Mouse (Mus musculus): ENCODE results near the gene Tmem175. TPM values are rescaled to one million over a fixed set of nuclear protein-coding genes. Genes with fewer than 3 reads are reported as not detected.

The Tmem175 gene
- polyA plus RNA-seq, 1 experiment from 2014 or later = 7.3 TPM

DNA sequence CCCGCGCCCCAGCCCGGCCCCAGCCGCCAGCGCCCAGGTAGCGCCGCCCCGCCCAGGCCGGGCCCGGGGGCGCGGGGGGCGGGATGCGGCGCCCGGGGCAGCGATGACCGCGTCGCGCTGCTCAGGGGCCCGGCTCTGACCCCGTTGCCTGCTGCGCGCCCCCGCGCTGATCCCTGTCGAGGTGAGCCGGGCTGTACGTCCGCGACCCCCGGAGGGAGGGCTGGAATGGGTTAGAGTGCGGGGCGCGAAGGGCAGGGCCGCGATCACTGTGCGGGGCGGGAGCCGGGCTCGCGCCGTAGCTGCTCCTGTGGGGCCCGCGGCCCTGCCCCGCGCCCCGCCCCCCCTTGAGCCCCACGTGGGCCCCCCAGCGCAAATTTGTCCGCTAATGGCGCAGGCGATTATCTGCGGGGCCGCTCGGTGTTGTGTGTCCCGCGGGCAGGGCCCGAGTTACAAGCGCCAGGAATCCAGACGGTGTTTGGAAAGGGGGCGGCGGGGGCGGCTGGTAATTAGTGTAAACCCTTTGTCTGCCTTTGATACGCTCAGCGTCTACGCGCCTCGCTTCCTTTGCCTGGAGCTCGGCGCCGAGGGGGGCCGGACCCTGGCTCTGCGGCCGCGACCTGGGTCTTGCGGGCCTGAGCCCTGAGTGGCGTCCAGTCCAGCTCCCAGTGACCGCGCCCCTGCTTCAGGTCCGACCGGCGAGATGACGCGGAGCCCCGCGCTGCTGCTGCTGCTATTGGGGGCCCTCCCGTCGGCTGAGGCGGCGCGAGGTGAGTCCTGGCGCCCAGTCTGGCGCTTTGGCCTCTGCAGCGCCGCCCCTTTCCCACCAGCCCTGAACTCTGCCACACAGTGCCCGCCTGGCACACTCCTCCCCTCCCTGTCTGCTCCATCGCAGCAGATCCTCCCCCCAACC lies 65.0 kb downstream of the Tmem175 start:
- Histone ChIP-seq H3K36me3 (replicated peaks; ENCODE audit: insufficient read depth, low read length) (no peaks in the 10 kb centered on the region), H3K4me3 (ENCODE audit: low read depth, low read length) (peak overlapping the region; percentile 78), H3K27ac (ENCODE audit: low read depth) (peak overlapping the region; percentile 39; the same call in 1 of the 2 replicates), H3K4me1 (ENCODE audit: insufficient read depth) (peaks cover 19% of the 10 kb centered on the region), H3K9ac (replicated peaks) (peak overlapping the region; percentile 78), H3K27me3 (ENCODE audit: insufficient read depth, low read length) (0 out of 2 replicates have a peak, but pooled peaks cover 3% of the 10 kb centered on the region), H3K9me3 (ENCODE audit: low read length) (no peaks in the 10 kb centered on the region), H3K4me2 (ENCODE audit: low read depth, low read length) (peak overlapping the region; percentile 100)
- DNase-seq (peak; percentile 50), ATAC-seq (peak; percentile 48)
- WGBS (ENCODE audit: insufficient replicate concordance) = under 1% methylated on average over 88 of the region's 99 CpGs
- TF ChIP-seq CTCF (IDR thresholded peaks at IDR 0.05; ENCODE audit: low read depth) (no peak), EP300 (IDR thresholded peaks at IDR 0.05; ENCODE audit: low read depth) (no peak)

DNA sequence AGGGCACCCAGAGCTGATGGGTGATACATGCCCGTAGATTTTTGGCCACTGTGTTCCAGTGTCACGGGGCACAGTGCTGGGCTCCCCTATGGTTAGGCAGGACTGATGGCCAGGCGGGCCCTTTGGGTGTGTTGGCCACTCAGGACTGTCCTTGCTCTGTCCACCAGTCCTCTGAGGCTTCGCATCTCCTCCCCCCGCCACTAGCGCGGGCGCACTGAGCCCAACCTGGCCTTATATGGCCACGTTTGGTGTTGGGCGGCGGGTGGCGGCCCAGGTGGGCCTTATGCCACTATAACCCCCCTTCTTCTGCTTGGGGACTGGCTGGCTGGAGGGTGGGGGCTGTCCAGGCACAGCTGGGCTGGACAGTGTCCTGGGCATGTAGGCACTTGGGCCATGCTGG lies 66.3 kb downstream of the Tmem175 start:
- Histone ChIP-seq H3K4me2 (ENCODE audit: low read depth, low read length) (no peak overlapping the region), H3K9me3 (ENCODE audit: low read length) (no peaks in the 10 kb centered on the region), H3K4me1 (ENCODE audit: insufficient read depth) (peaks cover 22% of the 10 kb centered on the region), H3K9ac (replicated peaks) (no peak overlapping the region), H3K36me3 (replicated peaks; ENCODE audit: insufficient read depth, low read length) (no peaks in the 10 kb centered on the region), H3K27me3 (ENCODE audit: insufficient read depth, low read length) (0 out of 2 replicates have a peak, but pooled peaks cover 3% of the 10 kb centered on the region), H3K27ac (ENCODE audit: low read depth) (no peak overlapping the region), H3K4me3 (ENCODE audit: low read depth, low read length) (no peak overlapping the region)
- TF ChIP-seq CTCF (IDR thresholded peaks at IDR 0.05; ENCODE audit: low read depth) (no peak), EP300 (IDR thresholded peaks at IDR 0.05; ENCODE audit: low read depth) (no peak)
- 91% methylated on average over 12 of the region's 12 CpGs for WGBS (ENCODE audit: insufficient replicate concordance)
- ATAC-seq = no peak
- DNase-seq = no peak

DNA sequence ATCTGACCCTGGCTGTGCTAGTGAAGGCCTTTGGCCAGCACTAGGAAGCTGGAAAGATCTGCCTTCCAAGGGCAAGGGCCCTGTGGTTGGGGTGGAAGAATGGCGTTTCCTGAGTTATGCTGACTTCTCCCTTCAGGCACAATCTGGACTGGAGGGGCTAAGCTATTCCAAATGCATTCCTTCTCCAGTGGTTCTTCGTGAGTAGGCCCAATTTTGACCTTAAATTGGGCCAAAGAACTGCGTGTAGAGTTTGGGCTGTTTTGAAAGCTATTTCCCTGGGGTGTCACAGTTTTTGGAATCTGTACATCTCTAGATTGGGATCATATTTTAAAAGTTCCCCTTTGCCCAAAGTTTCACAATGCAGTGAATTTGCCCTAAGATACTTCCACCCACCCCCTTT lies 67.0 kb downstream of the Tmem175 start:
- Histone ChIP-seq H3K9me3 (ENCODE audit: low read length) (no peaks in the 10 kb centered on the region), H3K4me2 (ENCODE audit: low read depth, low read length) (no peak overlapping the region), H3K27me3 (ENCODE audit: insufficient read depth, low read length) (0 out of 2 replicates have a peak, but pooled peaks cover 3% of the 10 kb centered on the region), H3K27ac (ENCODE audit: low read depth) (no peak overlapping the region), H3K4me3 (ENCODE audit: low read depth, low read length) (no peak overlapping the region), H3K4me1 (ENCODE audit: insufficient read depth) (peaks cover 22% of the 10 kb centered on the region), H3K36me3 (replicated peaks; ENCODE audit: insufficient read depth, low read length) (no peaks in the 10 kb centered on the region), H3K9ac (replicated peaks) (no peak overlapping the region)
- DNase-seq (no peak), ATAC-seq (no peak)
- no peak for TF ChIP-seq CTCF (IDR thresholded peaks at IDR 0.05; ENCODE audit: low read depth)
- TF ChIP-seq EP300 (IDR thresholded peaks at IDR 0.05; ENCODE audit: low read depth) = no peak
- 81% methylated on average over 3 of the region's 3 CpGs for WGBS (ENCODE audit: insufficient replicate concordance)

DNA sequence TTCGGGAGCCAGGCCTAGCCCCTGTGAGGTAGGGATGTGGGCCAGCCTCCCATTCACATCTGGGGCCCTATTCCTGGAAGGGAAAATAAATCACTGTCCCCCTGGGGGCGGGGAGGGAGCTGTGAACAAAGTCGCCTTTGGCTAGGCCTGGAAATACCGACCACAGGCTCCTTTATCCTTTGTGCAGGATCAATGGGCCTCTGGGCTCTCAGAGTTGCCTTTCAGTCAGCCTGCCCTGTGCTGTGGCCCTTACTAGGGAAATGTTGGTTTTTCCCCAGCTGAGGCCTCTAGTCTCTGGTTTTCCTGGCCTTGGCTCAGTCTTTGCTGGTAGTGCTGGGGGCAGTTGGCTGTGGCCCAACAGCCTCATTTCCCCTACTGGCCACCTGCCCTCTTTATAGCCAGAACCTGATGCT lies 67.8 kb downstream of the Tmem175 start:
- Histone ChIP-seq H3K4me1 (ENCODE audit: insufficient read depth) (peaks cover 16% of the 10 kb centered on the region), H3K27ac (ENCODE audit: low read depth) (no peak overlapping the region)
- TF ChIP-seq EP300 (IDR thresholded peaks at IDR 0.05; ENCODE audit: low read depth) (no peak), CTCF (IDR thresholded peaks at IDR 0.05; ENCODE audit: low read depth) (no peak)

More for the DNA sequence above, 67.8 kb downstream of the Tmem175 start:
- WGBS (ENCODE audit: insufficient replicate concordance) = 81% methylated on average over 4 of the region's 4 CpGs
- 0 out of 2 replicates have a peak, but pooled peaks cover 3% of the 10 kb centered on the region for H3K27me3 ChIP-seq (ENCODE audit: insufficient read depth, low read length)
- no peaks in the 10 kb centered on the region for H3K9me3 ChIP-seq (ENCODE audit: low read length)
- H3K36me3 ChIP-seq (replicated peaks; ENCODE audit: insufficient read depth, low read length) = no peaks in the 10 kb centered on the region
- H3K9ac ChIP-seq (replicated peaks) = no peak overlapping the region
- no peak overlapping the region for H3K4me2 ChIP-seq (ENCODE audit: low read depth, low read length)
- DNase-seq (no peak), ATAC-seq (no peak)
- H3K4me3 ChIP-seq (ENCODE audit: low read depth, low read length) = no peak overlapping the region

Other genes starting within 250 kb of the Tmem175 start
- gene Pde6b, start 241.4 kb upstream of the Tmem175 start, polyA plus RNA-seq (2015; fragmentation: Nextera tagmentation; extraction: Ambion mirVana) = 0.06 and 0.15 TPM in 2 replicates
- 411 and 430 TPM in 2 replicates for gene Atp5k, start 195.3 kb upstream of the Tmem175 start, polyA plus RNA-seq (2015; fragmentation: Nextera tagmentation; extraction: Ambion mirVana)
- gene Mfsd7a, start 180.9 kb upstream of the Tmem175 start, polyA plus RNA-seq (2015; fragmentation: Nextera tagmentation; extraction: Ambion mirVana) = 0.30 and 0.41 TPM in 2 replicates
- 3.8 and 5.0 TPM in 2 replicates for gene Pcgf3, start 168.5 kb upstream of the Tmem175 start, polyA plus RNA-seq (2015; fragmentation: Nextera tagmentation; extraction: Ambion mirVana)
- not detected in 2 replicates for gene Cplx1, start 79.7 kb upstream of the Tmem175 start, polyA plus RNA-seq (2015; fragmentation: Nextera tagmentation; extraction: Ambion mirVana)
- gene Gak, start within 50 bp of the Tmem175 start, polyA plus RNA-seq (2015; fragmentation: Nextera tagmentation; extraction: Ambion mirVana) = 15.6 and 17.5 TPM in 2 replicates
- gene Idua, start 30.6 kb downstream of the Tmem175 start, polyA plus RNA-seq (2015; fragmentation: Nextera tagmentation; extraction: Ambion mirVana) = 3.9 and 4.2 TPM in 2 replicates
- 2.5 TPM in 2 replicates for gene Dgkq, start 39.9 kb downstream of the Tmem175 start, polyA plus RNA-seq (2015; fragmentation: Nextera tagmentation; extraction: Ambion mirVana)
- gene Slc26a1, start 45.8 kb downstream of the Tmem175 start, polyA plus RNA-seq (2015; fragmentation: Nextera tagmentation; extraction: Ambion mirVana) = 25.8 and 33.4 TPM in 2 replicates
- 5.6 and 5.7 TPM in 2 replicates for gene Fgfrl1, start 62.6 kb downstream of the Tmem175 start, polyA plus RNA-seq (2015; fragmentation: Nextera tagmentation; extraction: Ambion mirVana)
- gene Rnf212, start 145.2 kb downstream of the Tmem175 start, polyA plus RNA-seq (2015; fragmentation: Nextera tagmentation; extraction: Ambion mirVana) = 0.48 and 0.62 TPM in 2 replicates
- not detected in 2 replicates for gene Tmed11, start 165.6 kb downstream of the Tmem175 start, polyA plus RNA-seq (2015; fragmentation: Nextera tagmentation; extraction: Ambion mirVana)
- not detected in 2 replicates for gene Vmn2r8, start 179.1 kb downstream of the Tmem175 start, polyA plus RNA-seq (2015; fragmentation: Nextera tagmentation; extraction: Ambion mirVana)
- gene Vmn2r9, start 222.8 kb downstream of the Tmem175 start, polyA plus RNA-seq (2015; fragmentation: Nextera tagmentation; extraction: Ambion mirVana) = not detected in 2 replicates